Mouse (Mus musculus) embryonic fibroblast, embryonic 13.5 days (primary cell): ENCODE data around the gene Rpl10-ps3.

Experiments
- CTCF ChIP-seq: IDR thresholded peaks from 2 replicates; pipeline ENCODE4 v1.5.1; 2011; ENCODE audit warnings: mild to moderate bottlenecking, control low read depth, low read length, moderate library complexity, borderline replicate concordance; ENCODE audit not compliant: insufficient read depth
- POLR2A ChIP-seq: IDR thresholded peaks from 2 replicates; pipeline ENCODE4 v1.6.1; 2011; ENCODE audit warnings: low read depth, mild to moderate bottlenecking, control low read depth, low read length, moderate library complexity

DNA sequence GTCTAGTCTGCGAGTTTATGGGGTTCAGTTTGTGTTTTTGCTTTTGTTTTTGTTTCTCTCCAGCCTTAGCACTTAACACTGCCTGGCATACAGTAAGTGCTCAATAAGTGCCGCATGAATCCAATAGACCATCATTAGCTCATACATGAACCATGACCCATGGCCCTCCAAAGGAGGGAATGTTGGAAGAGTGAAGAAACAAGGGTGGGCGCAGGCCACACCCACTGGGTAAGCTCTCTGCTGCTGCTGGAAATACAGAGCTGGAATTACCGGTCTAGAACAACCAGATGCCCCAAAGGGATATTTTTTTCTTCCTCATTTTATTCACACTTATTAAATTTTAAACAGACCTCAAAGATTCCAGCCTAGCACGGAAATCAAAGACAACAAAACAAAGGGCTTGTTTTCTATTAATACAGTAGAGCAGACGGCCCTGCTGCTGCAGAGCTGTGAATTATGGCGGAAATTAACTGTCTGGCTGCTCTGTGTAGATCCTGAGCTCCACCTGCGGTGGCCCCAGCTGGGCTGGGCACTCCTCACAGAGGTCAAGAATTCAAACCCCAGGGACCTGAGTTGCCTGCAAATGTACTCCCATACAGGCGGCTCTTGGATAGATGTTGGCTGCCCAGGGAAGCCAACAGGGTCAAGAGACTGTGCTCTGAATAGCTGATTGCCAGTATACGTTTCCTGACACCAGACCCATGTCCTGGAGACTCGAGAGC, 20.5 kb upstream of the Rpl10-ps3 start:
- no peak for TF ChIP-seq CTCF
- no peak for TF ChIP-seq POLR2A
